Mouse (Mus musculus) cerebellum, adult 9-10 months (tissue): ENCODE data around the gene Mindy3.

Experiments
- DNase-seq: peaks from one replicate; pipeline ENCODE4 v3.0.0; 2022

Gene Mindy3

DNA sequence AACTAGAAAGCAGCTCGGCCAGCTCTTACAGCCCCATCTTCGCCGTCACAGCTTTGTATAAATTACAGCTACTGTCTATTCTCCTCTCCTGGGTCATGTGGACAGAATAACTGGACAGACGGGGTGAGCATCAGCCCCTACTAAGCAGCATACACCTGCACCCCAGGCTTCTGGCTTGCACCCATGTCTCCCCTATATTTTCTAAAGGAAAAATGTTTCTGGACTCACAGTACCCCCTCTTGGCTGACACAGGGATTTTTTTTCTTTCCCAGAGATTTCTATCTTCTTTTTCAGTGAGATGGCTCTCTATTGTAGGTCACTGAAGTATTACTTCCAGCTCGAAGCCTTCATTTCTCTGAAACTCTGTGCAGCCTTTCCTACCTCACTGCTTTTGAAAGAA lies 122.0 kb downstream of the Mindy3 start:
- DNase-seq: no peak
